Mouse (Mus musculus) CD4-positive, CD25-positive, alpha-beta regulatory T cell, adult 2 months (primary cell): Measurements from ENCODE around the gene Hist1h3f.
"Not testable (repeated sequence)": the region's sequence is repeated elsewhere in the genome, so short reads cannot be mapped to it uniquely, and the experiment has no call there.

ENCODE experiments used
- DNase-seq: peaks from one replicate; pipeline ENCODE4 v3.0.0-alpha.2; 2012; ENCODE audit warnings: low read depth, low spot score

Gene Hist1h3f

DNA sequence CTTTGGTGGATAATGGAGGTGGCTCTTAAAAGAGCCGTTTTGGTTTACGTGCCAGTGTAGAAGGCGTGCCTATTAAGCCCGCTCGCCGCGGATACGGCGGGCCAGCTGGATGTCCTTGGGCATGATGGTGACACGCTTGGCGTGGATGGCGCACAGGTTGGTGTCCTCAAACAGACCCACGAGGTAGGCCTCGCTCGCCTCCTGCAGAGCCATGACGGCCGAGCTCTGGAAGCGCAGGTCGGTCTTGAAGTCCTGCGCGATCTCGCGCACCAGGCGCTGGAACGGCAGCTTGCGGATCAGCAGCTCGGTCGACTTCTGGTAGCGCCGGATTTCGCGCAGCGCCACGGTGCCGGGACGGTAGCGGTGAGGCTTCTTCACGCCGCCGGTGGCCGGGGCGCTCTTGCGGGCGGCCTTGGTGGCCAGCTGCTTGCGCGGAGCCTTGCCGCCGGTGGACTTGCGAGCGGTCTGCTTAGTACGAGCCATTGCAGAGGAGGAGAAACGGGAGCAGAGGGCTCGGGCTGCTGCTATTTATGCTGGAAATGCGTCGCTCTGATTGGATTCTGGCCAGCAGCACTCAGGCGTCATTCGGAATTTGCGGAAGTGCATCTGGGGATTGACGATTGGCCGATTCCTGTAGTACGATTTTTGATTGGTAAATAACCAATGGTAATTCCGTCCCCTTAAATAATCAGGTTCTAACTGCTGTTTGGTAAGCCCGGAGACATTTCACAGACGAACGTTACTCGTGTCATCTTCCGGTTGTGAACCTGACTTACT lies 18.2 kb downstream of the Hist1h3f start, which contains the start of gene Hist1h3e:
Gene Hist1h3e (minus strand): TSS at position 487 of the 777 bp plus-strand sequence.
- peak; percentile 96 for DNase-seq

DNA sequence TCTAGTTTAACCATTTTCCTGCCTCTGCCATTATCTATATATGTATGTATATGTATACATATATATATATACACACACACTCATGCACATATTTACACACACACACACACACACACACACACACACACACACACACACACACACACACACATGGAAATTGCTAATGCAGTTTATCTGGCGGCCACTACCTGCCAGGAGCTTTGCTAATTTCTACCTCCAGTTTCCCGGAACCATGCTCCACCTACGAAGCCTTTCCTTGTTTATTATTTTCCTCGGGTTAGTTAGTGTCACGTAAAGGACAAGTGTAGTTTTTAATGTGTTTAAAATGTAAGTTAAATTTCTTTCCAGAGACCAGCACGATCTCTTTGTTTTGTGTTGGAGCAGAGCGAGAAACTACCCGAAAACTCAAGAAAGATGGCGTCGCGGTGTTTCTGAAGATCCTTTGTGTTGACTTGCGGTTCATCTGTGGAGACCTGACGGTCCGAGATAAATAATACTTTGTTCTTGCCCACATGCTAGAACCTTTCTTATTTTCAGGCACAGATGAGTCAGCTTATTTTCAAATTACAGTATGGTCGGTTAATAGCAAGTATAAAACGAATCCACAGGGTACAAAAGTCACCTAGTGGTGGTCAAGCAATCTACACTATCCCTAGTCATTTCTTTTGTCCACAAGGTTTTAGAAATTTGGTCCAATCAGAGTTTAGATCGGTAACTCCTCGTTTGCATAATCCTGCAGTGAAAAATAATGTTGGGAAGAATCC lies 19.0 kb downstream of the Hist1h3f start:
- DNase-seq: peak; percentile 67

DNA sequence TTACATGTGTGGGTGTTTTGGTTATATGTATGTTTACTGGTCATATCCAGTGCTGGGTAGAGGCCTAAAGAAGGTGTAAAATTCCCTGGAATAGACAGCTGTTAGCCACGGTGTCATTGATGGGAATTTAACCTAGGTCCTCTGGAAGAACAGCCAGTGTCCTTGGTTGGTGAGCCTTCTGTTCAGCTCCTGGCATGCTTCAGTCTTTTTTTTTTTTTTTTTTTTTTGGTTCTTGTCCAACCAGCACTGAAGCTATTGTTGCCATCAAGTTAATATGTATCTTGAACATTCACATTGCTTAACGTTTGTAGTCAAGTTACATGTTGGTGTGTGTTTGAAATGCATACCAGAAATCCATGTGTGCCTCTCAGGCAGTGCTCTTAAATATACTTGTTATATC lies 20.6 kb downstream of the Hist1h3f start:
- no peak for DNase-seq

DNA sequence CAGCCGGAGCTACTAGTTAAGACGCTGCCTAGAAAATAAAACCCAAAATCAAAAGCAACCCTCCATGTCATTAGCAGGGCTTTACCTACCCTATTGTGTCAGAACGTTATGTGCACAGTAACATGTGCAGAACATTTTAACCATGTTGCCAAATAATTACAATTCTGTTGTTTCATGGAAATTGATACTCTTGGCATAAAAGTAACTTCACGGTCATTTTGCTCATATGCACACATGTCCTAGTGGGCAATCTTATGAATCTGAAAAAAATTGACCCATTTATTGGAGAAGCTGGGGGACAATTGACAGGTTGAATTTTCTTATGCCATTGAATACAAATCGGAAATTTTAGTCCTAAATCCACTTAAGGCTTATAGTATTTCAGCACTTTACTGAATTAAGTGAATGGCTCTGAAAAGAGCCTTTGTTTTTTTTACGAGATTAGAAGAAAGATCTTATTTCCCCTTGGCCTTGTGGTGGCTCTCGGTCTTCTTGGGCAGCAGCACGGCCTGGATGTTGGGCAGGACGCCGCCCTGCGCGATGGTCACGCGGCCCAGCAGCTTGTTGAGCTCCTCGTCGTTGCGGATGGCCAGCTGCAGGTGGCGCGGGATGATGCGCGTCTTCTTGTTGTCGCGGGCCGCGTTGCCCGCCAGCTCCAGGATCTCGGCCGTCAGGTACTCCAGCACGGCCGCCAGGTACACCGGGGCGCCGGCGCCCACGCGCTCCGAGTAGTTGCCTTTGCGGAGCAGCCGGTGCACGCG lies 26.6 kb downstream of the Hist1h3f start:
- DNase-seq: not testable (repeated sequence)

DNA sequence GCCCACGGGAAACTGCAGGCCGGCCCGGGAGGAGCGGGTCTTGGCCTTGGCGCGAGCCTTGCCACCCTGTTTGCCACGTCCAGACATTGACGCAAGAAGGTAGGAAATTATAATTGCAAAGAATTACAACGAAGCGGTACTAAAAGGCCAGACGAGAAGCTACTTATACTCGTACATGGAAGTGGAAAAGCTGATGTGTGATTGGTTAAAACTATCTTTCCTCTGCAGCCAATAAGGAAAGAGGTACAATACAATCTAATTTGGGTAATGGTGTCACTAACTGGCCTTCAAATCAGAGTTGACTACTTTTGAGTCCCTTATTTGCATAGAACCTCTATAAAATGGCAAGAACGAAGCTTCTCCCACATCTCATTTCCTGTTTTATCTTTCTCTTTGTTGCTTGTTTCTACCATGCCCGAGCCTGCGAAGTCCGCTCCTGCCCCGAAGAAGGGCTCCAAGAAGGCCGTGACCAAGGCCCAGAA lies 27.2 kb downstream of the Hist1h3f start, which contains the start of the genes Hist1h2ae and Hist1h2bg:
Gene Hist1h2ae (minus strand): TSS at position 199 of the 482 bp plus-strand sequence.
Gene Hist1h2bg (plus strand): TSS at position 375 of the 482 bp plus-strand sequence.
- peak; percentile 89 for DNase-seq

DNA sequence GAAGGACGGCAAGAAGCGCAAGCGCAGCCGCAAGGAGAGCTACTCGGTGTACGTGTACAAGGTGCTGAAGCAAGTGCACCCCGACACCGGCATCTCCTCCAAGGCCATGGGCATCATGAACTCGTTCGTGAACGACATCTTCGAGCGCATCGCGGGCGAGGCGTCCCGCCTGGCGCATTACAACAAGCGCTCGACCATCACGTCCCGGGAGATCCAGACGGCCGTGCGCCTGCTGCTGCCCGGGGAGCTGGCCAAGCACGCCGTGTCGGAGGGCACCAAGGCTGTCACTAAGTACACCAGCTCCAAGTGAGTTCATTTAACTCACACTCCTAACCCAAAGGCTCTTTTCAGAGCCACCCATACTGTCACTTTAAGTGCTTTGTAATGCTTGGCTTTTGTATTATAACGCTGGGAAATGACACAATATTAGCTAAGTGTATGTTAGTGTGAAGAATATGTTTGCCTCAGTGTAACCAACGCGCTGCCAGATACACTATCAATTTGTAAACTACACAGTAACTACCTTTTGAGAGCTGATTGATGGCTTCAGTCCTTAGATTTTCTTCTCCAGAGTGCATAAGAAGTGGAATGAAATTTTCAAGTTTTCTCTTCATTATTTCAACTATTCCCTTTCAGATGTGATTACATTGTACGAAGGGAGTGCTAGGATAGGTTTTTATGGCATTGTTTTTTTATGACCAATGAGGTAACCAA lies 27.8 kb downstream of the Hist1h3f start:
- not testable (repeated sequence) for DNase-seq

DNA sequence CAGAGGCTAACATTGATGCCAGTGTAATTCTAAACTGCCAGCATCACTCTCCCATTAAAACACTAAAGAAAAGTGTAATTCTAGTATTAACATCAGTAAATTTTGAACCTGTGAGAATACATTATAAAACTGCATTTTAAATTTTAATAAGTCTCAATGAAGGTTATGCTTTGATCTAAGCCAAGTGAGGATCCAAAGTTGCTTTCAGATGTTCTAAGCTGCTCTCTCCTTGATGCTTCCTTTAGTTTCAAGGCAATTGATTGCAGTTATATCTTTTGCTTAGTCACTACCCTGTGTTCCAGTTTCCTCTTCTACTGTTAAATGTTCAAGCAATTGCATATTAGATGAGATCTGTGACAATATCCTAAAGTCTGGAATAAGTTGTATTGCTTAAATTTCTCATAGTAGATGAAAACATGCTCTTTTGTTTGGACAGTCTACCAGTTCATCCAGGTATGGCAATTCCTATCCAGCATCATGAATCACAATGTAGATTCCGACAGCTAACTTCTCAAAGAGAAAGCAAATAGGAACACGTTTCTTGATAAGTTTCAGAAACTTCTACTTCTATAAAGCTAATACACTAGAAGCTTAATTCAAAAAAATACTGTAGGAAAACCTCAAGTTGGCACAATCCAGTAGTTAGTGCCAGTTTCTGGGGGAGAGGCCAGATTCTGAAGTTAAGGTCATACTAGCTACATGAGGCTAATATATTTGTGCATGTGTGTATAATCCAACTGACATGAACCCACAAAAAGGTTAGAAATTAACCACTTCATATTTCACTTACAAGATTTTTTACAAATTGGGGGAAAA lies 28.6 kb downstream of the Hist1h3f start:
- no peak for DNase-seq

DNA sequence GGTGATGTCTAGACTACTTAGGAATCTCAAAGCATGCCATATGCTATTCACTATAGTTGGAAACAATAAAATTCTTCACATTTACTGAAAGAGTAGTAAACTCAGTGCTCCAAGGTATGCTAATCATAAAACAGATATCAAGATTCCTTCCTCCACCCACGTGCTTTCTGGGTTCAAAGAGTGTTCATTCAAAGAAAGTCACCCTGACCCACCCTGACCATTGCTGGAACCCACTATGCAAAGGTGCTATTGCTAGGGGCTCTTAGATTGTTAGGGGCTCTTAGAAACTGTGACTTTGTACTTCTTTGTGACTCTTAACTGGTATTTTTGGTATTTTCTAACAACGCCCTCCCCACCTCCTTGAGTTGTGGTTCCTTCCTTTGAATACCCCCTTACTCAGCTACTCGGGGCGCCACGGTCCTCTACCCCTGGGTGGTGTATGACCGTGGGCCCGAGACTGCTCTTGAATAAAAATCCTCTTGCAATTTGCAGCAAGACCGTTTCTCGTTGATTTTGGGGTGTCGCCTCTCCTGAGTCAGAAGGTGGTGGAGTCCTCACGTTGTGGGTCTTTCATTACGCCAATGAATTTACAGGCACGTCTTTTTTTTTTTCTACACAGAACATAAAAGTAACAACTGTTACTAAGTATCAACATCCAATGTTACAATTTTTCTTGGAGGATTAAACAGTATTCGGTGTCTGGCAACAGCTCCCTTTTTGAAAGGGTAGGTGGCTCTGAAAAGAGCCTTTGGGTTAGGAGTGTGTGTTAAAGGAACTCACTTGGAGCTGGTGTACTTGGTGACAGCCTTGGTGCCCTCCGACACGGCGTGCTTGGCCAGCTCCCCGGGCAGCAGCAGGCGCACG lies 29.4 kb downstream of the Hist1h3f start:
- not testable (repeated sequence) for DNase-seq

DNA sequence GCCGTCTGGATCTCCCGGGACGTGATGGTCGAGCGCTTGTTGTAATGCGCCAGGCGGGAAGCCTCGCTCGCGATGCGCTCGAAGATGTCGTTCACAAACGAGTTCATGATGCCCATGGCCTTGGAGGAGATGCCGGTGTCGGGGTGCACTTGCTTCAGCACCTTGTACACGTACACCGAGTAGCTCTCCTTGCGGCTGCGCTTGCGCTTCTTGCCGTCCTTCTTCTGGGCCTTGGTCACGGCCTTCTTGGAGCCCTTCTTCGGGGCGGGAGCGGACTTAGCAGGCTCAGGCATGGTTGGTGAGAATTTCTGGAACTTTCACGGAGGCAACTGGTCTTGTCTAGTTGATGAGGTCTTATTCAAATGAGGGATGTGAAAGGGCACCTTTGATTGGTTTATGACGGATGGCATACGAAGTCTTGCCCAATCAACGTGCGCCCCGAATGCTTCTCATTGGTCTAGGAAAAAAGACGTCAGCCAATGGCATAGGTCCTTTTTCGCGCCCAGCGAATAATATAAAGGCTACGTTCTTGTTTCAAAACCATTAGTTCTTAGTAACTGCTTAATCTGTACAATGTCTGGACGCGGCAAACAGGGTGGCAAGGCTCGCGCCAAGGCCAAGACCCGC lies 30.2 kb downstream of the Hist1h3f start, which contains the start of the genes Hist1h2bf and Hist1h2ad:
Gene Hist1h2bf (minus strand): TSS at position 299 of the 627 bp plus-strand sequence.
Gene Hist1h2ad (plus strand): TSS at position 484 of the 627 bp plus-strand sequence.
- DNase-seq: peak; percentile 95

DNA sequence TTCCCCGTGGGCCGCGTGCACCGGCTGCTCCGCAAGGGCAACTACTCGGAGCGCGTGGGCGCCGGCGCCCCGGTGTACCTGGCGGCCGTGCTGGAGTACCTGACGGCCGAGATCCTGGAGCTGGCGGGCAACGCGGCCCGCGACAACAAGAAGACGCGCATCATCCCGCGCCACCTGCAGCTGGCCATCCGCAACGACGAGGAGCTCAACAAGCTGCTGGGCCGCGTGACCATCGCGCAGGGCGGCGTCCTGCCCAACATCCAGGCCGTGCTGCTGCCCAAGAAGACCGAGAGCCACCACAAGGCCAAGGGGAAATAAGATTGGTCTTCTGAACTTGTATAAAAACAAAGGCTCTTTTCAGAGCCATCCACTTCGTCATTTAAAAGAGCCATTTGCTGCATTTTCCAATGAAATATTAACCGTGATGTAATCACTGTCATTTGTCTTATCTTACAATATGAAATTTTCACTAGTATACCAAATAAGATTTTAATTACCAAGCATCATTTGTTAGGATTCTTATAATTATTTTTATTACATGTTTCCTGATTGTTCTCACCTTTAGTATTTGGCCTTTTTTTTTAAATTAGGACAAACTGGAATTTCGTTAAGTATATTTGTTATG lies 30.8 kb downstream of the Hist1h3f start:
- DNase-seq: not testable (repeated sequence)

DNA sequence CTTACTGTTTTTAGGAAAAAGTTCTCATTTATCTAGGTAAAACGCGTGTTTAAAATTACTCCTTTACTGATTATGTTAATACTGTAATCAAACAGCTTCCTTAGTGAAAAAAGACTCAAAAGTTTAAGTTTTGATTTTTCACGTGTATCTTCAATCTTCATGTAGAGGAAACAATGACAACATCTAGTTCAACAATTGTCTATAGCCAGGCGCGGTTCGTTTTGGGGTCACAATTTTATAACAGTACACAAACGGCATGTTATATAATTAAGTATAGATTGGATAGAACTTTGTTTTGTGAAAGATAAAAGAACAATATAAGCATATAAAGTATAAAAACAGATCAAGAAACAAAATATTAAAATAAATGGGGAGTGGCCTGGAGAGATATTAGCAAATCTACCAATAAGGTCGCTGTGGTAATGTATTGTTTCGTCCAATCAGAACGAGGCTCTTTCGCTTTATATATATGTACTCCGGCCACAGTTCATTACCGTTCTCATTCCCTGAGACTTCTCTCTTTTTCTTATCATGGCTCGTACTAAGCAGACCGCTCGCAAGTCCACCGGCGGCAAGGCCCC lies 31.5 kb downstream of the Hist1h3f start, which contains the start of gene Hist1h3d:
Gene Hist1h3d (plus strand): TSS at position 493 of the 581 bp plus-strand sequence.
- peak; percentile 74 for DNase-seq

DNA sequence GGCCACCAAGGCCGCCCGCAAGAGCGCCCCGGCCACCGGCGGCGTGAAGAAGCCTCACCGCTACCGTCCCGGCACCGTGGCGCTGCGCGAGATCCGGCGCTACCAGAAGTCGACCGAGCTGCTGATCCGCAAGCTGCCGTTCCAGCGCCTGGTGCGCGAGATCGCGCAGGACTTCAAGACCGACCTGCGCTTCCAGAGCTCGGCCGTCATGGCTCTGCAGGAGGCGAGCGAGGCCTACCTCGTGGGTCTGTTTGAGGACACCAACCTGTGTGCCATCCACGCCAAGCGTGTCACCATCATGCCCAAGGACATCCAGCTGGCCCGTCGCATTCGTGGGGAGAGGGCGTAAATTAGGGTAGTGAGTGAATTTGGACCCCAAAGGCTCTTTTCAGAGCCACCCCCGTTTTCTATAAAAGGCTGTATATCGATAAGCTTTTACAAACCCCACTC lies 32.0 kb downstream of the Hist1h3f start:
- not testable (repeated sequence) for DNase-seq

DNA sequence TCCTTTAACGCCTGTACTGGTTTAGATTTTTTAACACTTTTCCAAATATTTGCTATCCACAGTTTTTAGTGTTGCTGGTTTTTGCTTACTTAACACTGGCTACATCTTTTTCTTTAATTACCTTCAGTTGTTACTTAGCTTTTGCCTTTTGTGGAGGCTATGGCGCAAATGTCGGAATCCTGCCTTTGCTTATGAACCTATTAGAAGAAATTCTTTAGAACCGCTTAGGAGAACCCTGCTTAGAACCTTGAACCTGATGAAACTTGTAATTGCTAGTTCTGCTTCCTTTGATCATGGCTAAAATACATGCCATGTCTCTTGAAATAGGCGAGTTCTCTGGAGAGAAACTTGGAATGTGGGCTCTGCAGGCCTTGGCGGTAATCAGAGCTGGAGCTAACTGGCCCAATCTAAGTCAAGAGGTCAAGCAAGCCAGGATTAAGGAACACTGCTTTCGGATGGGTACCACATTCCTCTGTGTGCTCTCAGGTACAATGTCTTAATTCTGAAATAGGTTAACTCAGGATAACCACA lies 32.6 kb downstream of the Hist1h3f start:
- no peak for DNase-seq

DNA sequence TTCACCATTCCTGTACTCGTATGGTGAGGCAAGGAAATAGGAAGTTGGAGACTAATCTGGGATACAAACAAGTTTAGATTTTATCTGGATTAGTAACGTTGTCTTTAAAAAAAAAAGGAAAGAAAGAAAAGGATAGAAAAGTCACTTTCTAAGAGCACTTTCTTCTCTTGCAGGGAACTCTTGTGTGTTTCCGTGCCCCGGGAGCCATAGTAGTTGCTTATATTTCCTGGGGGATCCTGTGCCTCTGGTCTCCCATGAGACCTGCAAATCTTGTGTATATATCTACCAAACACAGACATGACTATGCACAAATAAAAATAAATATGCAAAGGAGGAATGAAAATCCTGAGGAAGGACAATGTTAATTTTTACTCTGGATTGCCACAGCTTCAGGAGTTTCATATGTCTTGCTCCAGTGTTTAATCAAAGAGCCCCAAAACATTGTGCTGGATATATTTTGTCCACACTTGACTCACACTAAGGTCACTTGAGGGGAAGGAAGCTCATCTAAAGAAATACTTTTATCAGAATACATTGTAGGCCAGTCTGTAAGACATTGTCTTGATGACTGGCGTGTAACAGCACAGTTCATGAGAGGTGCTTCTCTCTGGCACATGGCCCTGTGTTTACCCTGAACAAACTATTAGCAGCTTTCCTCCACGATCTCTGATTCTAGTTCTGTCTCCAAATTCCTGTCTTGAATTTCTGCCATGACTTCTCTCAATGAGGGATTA lies 33.2 kb downstream of the Hist1h3f start:
- DNase-seq: no peak

DNA sequence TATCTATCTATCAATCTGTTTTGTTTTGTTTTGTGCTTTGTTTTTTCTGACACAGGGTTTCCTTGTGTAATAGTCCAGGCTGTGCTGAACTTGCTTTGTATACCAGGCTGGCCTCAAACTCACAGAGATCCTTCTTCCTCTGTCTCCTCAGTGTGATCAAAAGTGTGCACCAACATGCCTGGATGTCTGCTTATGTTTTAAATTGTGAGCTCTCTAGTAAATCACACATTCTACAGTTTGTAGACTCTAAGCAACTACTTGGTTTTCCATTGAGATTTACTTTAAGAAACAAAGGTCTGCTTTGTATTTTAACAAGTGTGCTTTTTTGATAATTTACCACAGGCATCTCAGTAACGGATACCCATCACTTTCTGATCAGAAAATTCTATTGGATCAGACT lies 34.0 kb downstream of the Hist1h3f start:
- DNase-seq: no peak
